Mouse (Mus musculus) ES-Bruce4 (cell line): ENCODE data around the gene Thada.

Experiments used
- CTCF ChIP-seq: IDR thresholded peaks from one replicate; pipeline ENCODE4 v1.8.1; 2011; ENCODE audit warnings: low read depth, low read length
- EP300 ChIP-seq: IDR thresholded peaks from 2 replicates; pipeline ENCODE4 v1.6.1; 2011; ENCODE audit warnings: low read depth, low read length; ENCODE audit not compliant: insufficient read depth
- POLR2A ChIP-seq: IDR thresholded peaks from one replicate; pipeline ENCODE4 v1.8.1; 2011; ENCODE audit warnings: low read length; ENCODE audit not compliant: insufficient read depth

- TF ChIP-seq POLR2A, result no peak
- no peak for TF ChIP-seq EP300
- TF ChIP-seq CTCF, result no peak
Measured at GRCm38 (mm10) chr17:84376882-84377281, 89.1 kb downstream of the Thada start.
